Mouse (Mus musculus) embryonic facial prominence, embryonic 10.5 days (tissue): ENCODE results near the gene Col4a1. TPM values are rescaled to one million over a fixed set of nuclear protein-coding genes. Genes with fewer than 3 reads are reported as not detected.

Source experiments
- DNase-seq: peaks from one replicate; pipeline ENCODE4 v3.0.0-alpha.2; 2017; ENCODE audit warnings: low spot score
- H3K27ac ChIP-seq: fragments of 300-500 bp; sonication (generic); replicated peaks from 2 replicates; pipeline ENCODE4 v1.5.1; 2016; ENCODE audit warnings: mild to moderate bottlenecking
- H3K27me3 ChIP-seq: fragments of 300-500 bp; sonication (generic); replicated peaks from 2 replicates; pipeline ENCODE4 v1.6.1; 2016; ENCODE audit warnings: low read depth, mild to moderate bottlenecking; ENCODE audit not compliant: poor library complexity, severe bottlenecking
- H3K36me3 ChIP-seq: fragments of 300-500 bp; sonication (generic); replicated peaks from 2 replicates; pipeline ENCODE4 v1.6.1; 2016; ENCODE audit warnings: mild to moderate bottlenecking, moderate library complexity
- H3K4me1 ChIP-seq: fragments of 300-500 bp; sonication (generic); 2 replicates; pipeline ENCODE4 v1.6.1; 2016
- H3K4me3 ChIP-seq: fragments of 300-500 bp; sonication (generic); 2 replicates; pipeline ENCODE4 v1.5.1; 2016; ENCODE audit warnings: mild to moderate bottlenecking, moderate library complexity
- H3K9me3 ChIP-seq: fragments of 300-500 bp; sonication (generic); 2 replicates; pipeline ENCODE4 v1.6.1; 2016; ENCODE audit warnings: mild to moderate bottlenecking
- WGBS: fragments of 180-500 bp; shearing (Covaris S2); methylation state at CpG from one replicate; pipeline ENCODE4 v1.1.7; 2016; 5-methylcytosine and 5-hydroxymethylcytosine counted together
- polyA plus RNA-seq: library from polyadenylated mRNA; unstranded; fragments of >200 nt; fragmentation: Nextera tagmentation; extraction: Ambion mirVana; gene quantifications from 2 replicates; pipeline ENCODE4 v1.2.1, GENCODE M21; 2016

Col4a1 gene
- polyA plus RNA-seq, 1 experiment from 2014 or later: 138 TPM

DNA sequence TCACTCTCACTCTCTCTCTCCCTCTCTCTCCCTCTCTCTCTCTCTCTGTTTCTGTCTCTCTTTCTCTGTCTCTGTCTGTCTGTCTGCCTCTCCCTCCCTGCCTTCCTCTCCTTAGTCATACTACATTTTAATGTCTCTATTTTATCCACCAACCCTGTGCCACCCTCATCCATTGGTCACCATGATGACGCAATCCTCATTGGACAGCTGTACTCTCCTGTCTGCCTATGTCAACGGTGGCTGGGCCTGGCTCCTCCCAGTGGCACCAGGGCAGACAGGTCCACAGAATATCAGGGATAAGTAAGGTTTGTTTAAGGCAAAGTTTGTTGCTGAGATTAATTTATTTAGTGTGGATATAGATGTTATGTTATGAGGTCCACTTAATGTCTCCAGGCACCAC is 143.2 kb downstream of the Col4a1 start:
- H3K4me3 ChIP-seq: no peak overlapping the region
- DNase-seq: no peak
- H3K4me1 ChIP-seq: peaks cover 20% of the 10 kb centered on the region
- no peaks in the 10 kb centered on the region for H3K9me3 ChIP-seq
- no peaks in the 10 kb centered on the region for H3K36me3 ChIP-seq
- 83% methylated on average over 2 of the region's 2 CpGs for WGBS
- 0 out of 2 replicates have a peak, but pooled peaks cover 7% of the 10 kb centered on the region for H3K27me3 ChIP-seq
- H3K27ac ChIP-seq: no peak overlapping the region

DNA sequence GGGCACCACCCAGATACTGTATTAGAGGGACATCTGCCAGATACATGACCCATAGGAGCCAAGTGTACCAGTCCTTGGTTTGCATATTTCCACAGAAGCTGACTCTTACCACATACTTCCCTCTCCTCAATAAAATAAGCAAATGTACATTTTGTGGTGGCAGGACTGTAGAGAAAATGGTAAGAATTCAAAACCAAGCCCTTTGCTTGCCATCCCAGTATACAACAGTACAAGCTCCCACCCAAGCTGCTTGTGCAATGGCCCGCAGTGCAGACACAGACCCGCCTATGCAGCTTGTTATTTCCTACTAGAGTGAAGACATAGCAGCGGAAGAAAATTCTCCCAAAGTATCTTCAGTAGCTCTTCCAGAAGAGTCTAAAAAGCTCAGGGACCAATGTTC is 143.8 kb downstream of the Col4a1 start:
- no peak for DNase-seq
- no peak overlapping the region for H3K4me3 ChIP-seq
- H3K27ac ChIP-seq: no peak overlapping the region
- H3K9me3 ChIP-seq: no peaks in the 10 kb centered on the region
- WGBS: 91% methylated on average over 3 of the region's 3 CpGs
- H3K27me3 ChIP-seq: 0 out of 2 replicates have a peak, but pooled peaks cover 7% of the 10 kb centered on the region
- H3K36me3 ChIP-seq: no peaks in the 10 kb centered on the region
- peaks cover 16% of the 10 kb centered on the region for H3K4me1 ChIP-seq

GRCm38 (mm10) chr8:11167955-11168354 is 144.7 kb downstream of the Col4a1 start:
- Histone ChIP-seq H3K36me3 (no peaks in the 10 kb centered on the region), H3K4me3 (no peak overlapping the region), H3K27ac (no peak overlapping the region), H3K27me3 (0 out of 2 replicates have a peak, but pooled peaks cover 5% of the 10 kb centered on the region), H3K9me3 (no peaks in the 10 kb centered on the region), H3K4me1 (peaks cover 14% of the 10 kb centered on the region)
- WGBS: 88% methylated on average over 9 of the region's 9 CpGs
- DNase-seq: no peak

- peak; percentile 52 for DNase-seq
- Histone ChIP-seq H3K27ac (peak overlapping the region; percentile 49), H3K4me1 (peaks cover 14% of the 10 kb centered on the region), H3K27me3 (no peaks in the 10 kb centered on the region), H3K4me3 (no peak overlapping the region), H3K9me3 (no peaks in the 10 kb centered on the region), H3K36me3 (no peaks in the 10 kb centered on the region)
- 17% methylated on average over 4 of the region's 4 CpGs for WGBS
Measured at GRCm38 (mm10) chr8:11165592-11165991, 147.0 kb downstream of the Col4a1 start.

DNA sequence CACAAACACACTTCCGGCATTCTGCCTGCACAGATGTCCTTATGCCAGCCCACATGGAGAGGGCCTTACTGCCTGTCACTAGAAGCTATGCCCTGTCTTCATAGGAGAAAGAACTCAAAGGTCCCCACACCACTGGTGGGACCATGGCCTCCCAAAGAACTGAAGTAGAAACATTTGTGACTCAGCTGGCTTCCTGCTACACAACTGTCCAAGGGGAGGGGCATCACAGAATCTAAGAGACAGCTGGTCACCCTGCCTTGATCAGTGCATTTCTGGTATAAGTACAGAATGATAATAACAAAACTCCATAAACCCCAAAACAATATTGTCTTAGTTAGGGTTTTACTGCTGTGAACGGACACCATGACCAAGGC is 156.3 kb downstream of the Col4a1 start:
- H3K27ac ChIP-seq: no peak overlapping the region
- no peaks in the 10 kb centered on the region for H3K27me3 ChIP-seq
- WGBS: 87% methylated on average over 2 of the region's 2 CpGs
- no peaks in the 10 kb centered on the region for H3K4me1 ChIP-seq
- no peak overlapping the region for H3K4me3 ChIP-seq
- no peaks in the 10 kb centered on the region for H3K36me3 ChIP-seq
- H3K9me3 ChIP-seq: no peaks in the 10 kb centered on the region
- DNase-seq: no peak

- no peaks in the 10 kb centered on the region for H3K27me3 ChIP-seq
- no peaks in the 10 kb centered on the region for H3K36me3 ChIP-seq
- H3K9me3 ChIP-seq: no peaks in the 10 kb centered on the region
- WGBS: 91% methylated on average over 9 of the region's 9 CpGs
- DNase-seq: no peak
- H3K27ac ChIP-seq: no peak overlapping the region
- H3K4me3 ChIP-seq: no peak overlapping the region
- no peaks in the 10 kb centered on the region for H3K4me1 ChIP-seq
Measured at GRCm38 (mm10) chr8:11155579-11156318, 156.9 kb downstream of the Col4a1 start.

- WGBS: 86% methylated on average over 3 of the region's 3 CpGs
- Histone ChIP-seq H3K4me1 (no peaks in the 10 kb centered on the region), H3K4me3 (no peak overlapping the region), H3K27me3 (no peaks in the 10 kb centered on the region), H3K36me3 (no peaks in the 10 kb centered on the region), H3K27ac (no peak overlapping the region), H3K9me3 (no peaks in the 10 kb centered on the region)
- no peak for DNase-seq
Measured at GRCm38 (mm10) chr8:11150268-11150667, 162.4 kb downstream of the Col4a1 start.

- DNase-seq: no peak
- H3K36me3 ChIP-seq: no peaks in the 10 kb centered on the region
- 90% methylated on average over 9 of the region's 9 CpGs for WGBS
- H3K4me3 ChIP-seq: no peak overlapping the region
- H3K27ac ChIP-seq: no peak overlapping the region
- H3K27me3 ChIP-seq: no peaks in the 10 kb centered on the region
- H3K9me3 ChIP-seq: no peaks in the 10 kb centered on the region
- H3K4me1 ChIP-seq: no peaks in the 10 kb centered on the region
Measured at GRCm38 (mm10) chr8:11149201-11149810, 163.3 kb downstream of the Col4a1 start.

- Histone ChIP-seq H3K4me3 (no peak overlapping the region), H3K9me3 (no peaks in the 10 kb centered on the region), H3K27ac (no peak overlapping the region), H3K27me3 (no peaks in the 10 kb centered on the region), H3K4me1 (no peaks in the 10 kb centered on the region), H3K36me3 (no peaks in the 10 kb centered on the region)
- no peak for DNase-seq
- WGBS: 94% methylated on average over 8 of the region's 8 CpGs
Measured at GRCm38 (mm10) chr8:11148797-11149196, 163.8 kb downstream of the Col4a1 start.

Other genes starting within 250 kb of the Col4a1 start
- 51.8 and 54.7 TPM in 2 replicates for gene Col4a2, start within 50 bp of the Col4a1 start, polyA plus RNA-seq
- 1.4 and 2.5 TPM in 2 replicates for gene Rab20, start 165.9 kb upstream of the Col4a1 start, polyA plus RNA-seq
- 106 and 114 TPM in 2 replicates for gene Naxd, start 184.7 kb upstream of the Col4a1 start, polyA plus RNA-seq
- 17.9 and 18.6 TPM in 2 replicates for gene Cars2, start 238.0 kb upstream of the Col4a1 start, polyA plus RNA-seq
- gene Ing1, start 242.7 kb upstream of the Col4a1 start, polyA plus RNA-seq: 31.1 and 32.6 TPM in 2 replicates